Mouse (Mus musculus): Measurements from ENCODE around the gene Psmg1. TPM values are rescaled to one million over a fixed set of nuclear protein-coding genes. Genes with fewer than 3 reads are reported as not detected.
A peak's percentile ranks its signal among the peaks of the same experiment; 100 is the strongest.

The Psmg1 gene
- total and polyA plus RNA-seq, 3 experiments = 112 to 169 TPM; not detected in 1

- Histone ChIP-seq H3K4me1 (ENCODE audit: control insufficient read depth in 1 of 2, insufficient read depth in 2 of 2, low read length in 2 of 2) (no peaks in the 10 kb centered on the region; a peak in 1 of 4 replicates), H3K79me2 (ENCODE audit: control insufficient read depth, insufficient read depth, low read length, poor library complexity) (peaks cover 2% of the 10 kb centered on the region), H3K9me3 (replicated peaks; ENCODE audit: insufficient read depth, low read length) (no peaks in the 10 kb centered on the region), H3K36me3 (ENCODE audit: control insufficient read depth in 1 of 2, insufficient read depth in 2 of 2, low read length in 2 of 2) (peaks cover under 1 to 3% of the 10 kb centered on the region in 2 experiments; a peak in 1 of 4 replicates), H3K27me3 (ENCODE audit: control insufficient read depth in 1 of 2, insufficient read depth in 2 of 2, low read length in 2 of 2) (no peaks in the 10 kb centered on the region), H3K9ac (ENCODE audit: control insufficient read depth, low read depth, low read length, poor library complexity, severe bottlenecking) (no peak overlapping the region), H3K4me3 (ENCODE audit: control insufficient read depth in 1 of 2, insufficient read depth in 1 of 2, low read depth in 2 of 2, low read length in 2 of 2) (no peak overlapping the region), H3K27ac (ENCODE audit: control insufficient read depth, low read depth, low read length) (no peak overlapping the region)
- no peak for TF ChIP-seq USF2 (IDR thresholded peaks at IDR 0.05; ENCODE audit: borderline replicate concordance in 1 of 2, insufficient read depth in 1 of 2, low read depth in 1 of 2, low read length in 2 of 2)
- no peak for TF ChIP-seq NELFE (IDR thresholded peaks at IDR 0.05; ENCODE audit: low read depth, low read length)
- no peak for TF ChIP-seq ZMIZ1 (IDR thresholded peaks at IDR 0.05; ENCODE audit: low read depth, low read length)
- TF ChIP-seq POLR2AphosphoS2 (IDR thresholded peaks at IDR 0.05; ENCODE audit: low read length) = no peak
- TF ChIP-seq TBP (IDR thresholded peaks at IDR 0.05; ENCODE audit: low read depth, low read length) = no peak
- TF ChIP-seq ZKSCAN1 (IDR thresholded peaks at IDR 0.05; ENCODE audit: low read depth, low read length) = no peak
- no peak for DNase-seq (ENCODE audit: low read depth, low spot score)
Observed at GRCm38 (mm10) chr16:95984911-95985310, 5.8 kb downstream of the Psmg1 start.

GRCm38 (mm10) chr16:95983601-95984000, 7.2 kb downstream of the Psmg1 start:
- Histone ChIP-seq H3K79me2 (ENCODE audit: control insufficient read depth, insufficient read depth, low read length, poor library complexity) (no peaks in the 10 kb centered on the region), H3K4me3 (ENCODE audit: control insufficient read depth in 1 of 2, insufficient read depth in 1 of 2, low read depth in 2 of 2, low read length in 2 of 2) (no peak overlapping the region), H3K27ac (ENCODE audit: control insufficient read depth, low read depth, low read length) (no peak overlapping the region), H3K9me3 (replicated peaks; ENCODE audit: insufficient read depth, low read length) (no peaks in the 10 kb centered on the region), H3K27me3 (ENCODE audit: control insufficient read depth in 1 of 2, insufficient read depth in 2 of 2, low read length in 2 of 2) (no peaks in the 10 kb centered on the region), H3K9ac (ENCODE audit: control insufficient read depth, low read depth, low read length, poor library complexity, severe bottlenecking) (no peak overlapping the region), H3K4me1 (ENCODE audit: control insufficient read depth in 1 of 2, insufficient read depth in 2 of 2, low read length in 2 of 2) (no peaks in the 10 kb centered on the region), H3K36me3 (ENCODE audit: control insufficient read depth in 1 of 2, insufficient read depth in 2 of 2, low read length in 2 of 2) (peaks cover 0 to 1% of the 10 kb centered on the region in 2 experiments; a peak in 1 of 4 replicates)
- DNase-seq (ENCODE audit: low read depth, low spot score) = peak; percentile 44
- peak; percentile 32 for TF ChIP-seq RAD21 (IDR thresholded peaks at IDR 0.05; ENCODE audit: low read depth, low read length)
- no peak for TF ChIP-seq HCFC1 (IDR thresholded peaks at IDR 0.05; ENCODE audit: low read depth, low read length)
- TF ChIP-seq CTCF (IDR thresholded peaks at IDR 0.05 in 2 of 3, conservative IDR thresholded peaks at IDR 0.05 in 1 of 3; ENCODE audit: control insufficient read depth in 1 of 3, insufficient read depth in 1 of 3, low read depth in 2 of 3, low read length in 3 of 3, poor library complexity in 1 of 3, severe bottlenecking in 1 of 3) = peak; percentile 52 to 60 (median 57)
- peak; percentile 54 for TF ChIP-seq SMC3 (IDR thresholded peaks at IDR 0.05; ENCODE audit: low read depth, low read length)
- no peak for TF ChIP-seq ZC3H11A (IDR thresholded peaks at IDR 0.05; ENCODE audit: low read depth, low read length)

- DNase-seq (ENCODE audit: low read depth, low spot score) = peak; percentile 74
- Histone ChIP-seq H3K4me1 (ENCODE audit: control insufficient read depth in 1 of 2, insufficient read depth in 2 of 2, low read length in 2 of 2) (peaks cover 3 to 4% of the 10 kb centered on the region in 2 experiments; a peak in 3 of 4 replicates), H3K4me3 (ENCODE audit: control insufficient read depth in 1 of 2, insufficient read depth in 1 of 2, low read depth in 2 of 2, low read length in 2 of 2) (no peak overlapping the region), H3K79me2 (ENCODE audit: control insufficient read depth, insufficient read depth, low read length, poor library complexity) (no peaks in the 10 kb centered on the region), H3K9ac (ENCODE audit: control insufficient read depth, low read depth, low read length, poor library complexity, severe bottlenecking) (no peak overlapping the region), H3K9me3 (replicated peaks; ENCODE audit: insufficient read depth, low read length) (no peaks in the 10 kb centered on the region), H3K36me3 (ENCODE audit: control insufficient read depth in 1 of 2, insufficient read depth in 2 of 2, low read length in 2 of 2) (no peaks in the 10 kb centered on the region), H3K27ac (ENCODE audit: control insufficient read depth, low read depth, low read length) (no peak overlapping the region), H3K27me3 (ENCODE audit: control insufficient read depth in 1 of 2, insufficient read depth in 2 of 2, low read length in 2 of 2) (no peaks in the 10 kb centered on the region)
- TF ChIP-seq GABPA (IDR thresholded peaks at IDR 0.05; ENCODE audit: low read depth, low read length) (no peak), SIN3A (IDR thresholded peaks at IDR 0.05; ENCODE audit: low read length) (0 out of 2 replicates have a peak, but pooled peaks have one; percentile 30), UBTF (IDR thresholded peaks at IDR 0.05; ENCODE audit: borderline replicate concordance, insufficient read depth, low read depth, low read length) (no peak), ETS1 (IDR thresholded peaks at IDR 0.05; ENCODE audit: low read depth, low read length) (peak; percentile 63; the same call in 1 of the 2 replicates), POLR2AphosphoS5 (IDR thresholded peaks at IDR 0.05; ENCODE audit: borderline replicate concordance, low read depth, low read length) (no peak), EP300 (IDR thresholded peaks at IDR 0.05; ENCODE audit: low read depth in 1 of 2, low read length in 2 of 2) (0 out of 4 replicates have a peak, but pooled peaks of 1 of the 2 experiments have one; percentile 18), ZC3H11A (IDR thresholded peaks at IDR 0.05; ENCODE audit: low read depth, low read length) (no peak), POLR2A (IDR thresholded peaks at IDR 0.05; ENCODE audit: control insufficient read depth in 1 of 2, insufficient read depth in 1 of 2, low read depth in 1 of 2, low read length in 2 of 2, poor library complexity in 1 of 2) (no peak), ELF1 (IDR thresholded peaks at IDR 0.05; ENCODE audit: low read depth, low read length) (0 out of 2 replicates have a peak, but pooled peaks have one; percentile 4)
Observed at GRCm38 (mm10) chr16:95970841-95971240, 19.9 kb downstream of the Psmg1 start.
